Mouse (Mus musculus): ENCODE results near the gene Adcy9.

Gene Adcy9

DNA sequence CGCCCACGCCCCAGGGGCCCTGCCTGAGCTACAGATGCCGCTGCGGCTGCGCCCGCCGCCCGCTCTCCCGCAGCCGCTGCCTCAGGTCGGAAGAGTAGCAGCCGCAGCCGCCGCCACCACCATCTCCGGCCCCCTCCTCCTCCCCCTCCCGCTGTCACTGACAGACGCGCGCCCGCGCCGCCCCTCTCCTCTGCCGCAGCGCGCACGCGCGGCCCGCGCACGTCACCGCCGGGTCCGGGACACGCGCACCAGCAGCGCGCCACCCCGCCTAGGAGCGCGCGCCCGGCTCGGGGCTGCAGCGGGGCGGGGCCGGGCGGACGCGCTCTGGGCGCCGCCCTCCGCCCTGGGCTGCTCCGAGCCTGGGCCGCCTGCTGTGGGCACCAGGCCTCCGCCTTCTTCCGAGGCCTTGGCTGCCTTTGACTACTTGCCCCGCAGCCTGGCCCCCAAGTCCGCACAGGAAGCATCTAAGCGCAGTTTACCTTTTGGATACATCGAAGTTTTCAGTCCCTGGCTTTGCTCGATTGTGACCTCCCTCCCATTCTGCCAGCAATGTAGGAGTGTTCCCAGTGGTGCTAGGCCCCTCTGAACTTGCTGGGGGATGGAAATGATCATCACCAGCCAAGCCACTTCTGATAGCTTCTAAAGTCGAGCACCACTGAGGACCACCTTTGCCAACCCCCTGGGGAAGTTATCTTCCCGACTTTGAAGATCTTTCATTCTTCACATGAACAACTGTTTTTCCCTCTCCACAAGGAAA lies at the start of gene Adcy9:
Gene Adcy9 (minus strand): TSS at position 201 of the 757 bp plus-strand sequence.
- peak; percentile 93 to 96 for DNase-seq

DNA sequence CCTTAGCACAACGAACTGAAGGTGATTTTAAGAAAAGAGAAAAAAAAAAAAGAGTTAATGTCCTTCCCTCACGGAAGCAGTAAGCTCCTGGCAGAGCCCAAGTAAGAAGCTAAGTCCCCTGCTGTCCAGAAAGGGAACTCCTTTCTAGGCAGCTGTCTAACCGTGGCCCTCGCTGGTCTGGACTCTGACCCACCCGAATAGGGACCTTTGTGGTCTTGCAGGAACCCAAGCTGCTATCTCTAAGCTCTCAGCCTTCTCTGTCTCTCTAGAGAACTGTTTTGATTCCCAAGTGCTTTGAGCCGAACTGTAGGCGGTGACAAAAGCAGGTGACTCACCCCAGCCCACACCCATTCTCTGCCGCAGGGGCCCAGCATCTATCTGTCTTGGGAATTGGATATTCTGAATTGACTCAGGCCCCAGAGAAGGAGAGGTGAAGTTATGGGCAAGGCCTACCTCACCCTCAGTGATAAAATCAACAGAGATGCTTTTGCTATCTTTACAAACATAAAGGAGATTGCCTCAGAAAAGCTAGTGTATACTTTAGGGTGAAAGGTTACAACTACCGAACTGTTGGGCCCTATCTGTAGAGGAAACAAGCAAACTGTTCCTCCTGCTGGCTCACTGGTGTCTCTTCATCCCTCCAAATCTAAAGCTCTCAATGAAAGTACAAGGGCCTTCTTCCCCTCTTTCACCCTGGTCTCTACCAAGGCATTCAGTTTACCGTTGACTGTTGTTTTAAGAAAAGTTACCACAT lies 49.5 kb upstream of the Adcy9 start:
- DNase-seq = no peak

DNA sequence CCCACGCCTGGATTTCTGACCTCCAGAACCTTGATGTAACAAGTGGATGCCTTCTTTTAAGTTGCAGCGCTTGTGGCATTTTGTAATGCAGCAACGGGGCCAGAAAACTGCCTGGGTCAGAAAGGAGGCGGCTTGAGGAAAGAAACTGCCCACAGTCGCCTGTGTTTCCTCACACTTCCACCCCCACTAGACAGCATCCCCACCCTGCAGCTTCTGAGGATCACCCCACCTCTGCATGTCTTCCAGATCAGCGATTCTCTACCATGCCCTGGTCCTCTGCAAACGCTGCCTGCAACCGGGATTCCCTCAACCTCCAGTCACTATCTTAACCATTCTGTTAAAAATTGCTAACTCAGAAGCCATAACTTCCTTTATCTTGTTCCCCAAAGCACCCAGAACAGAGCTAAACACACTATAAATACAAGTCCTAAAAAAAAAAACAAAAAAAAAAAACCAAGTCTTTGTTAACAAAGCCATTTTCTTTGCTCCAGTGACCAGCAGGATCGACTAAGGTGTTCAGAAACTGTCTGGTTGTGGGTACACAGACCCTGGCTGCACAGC lies 44.3 kb upstream of the Adcy9 start:
- no peak for DNase-seq

DNA sequence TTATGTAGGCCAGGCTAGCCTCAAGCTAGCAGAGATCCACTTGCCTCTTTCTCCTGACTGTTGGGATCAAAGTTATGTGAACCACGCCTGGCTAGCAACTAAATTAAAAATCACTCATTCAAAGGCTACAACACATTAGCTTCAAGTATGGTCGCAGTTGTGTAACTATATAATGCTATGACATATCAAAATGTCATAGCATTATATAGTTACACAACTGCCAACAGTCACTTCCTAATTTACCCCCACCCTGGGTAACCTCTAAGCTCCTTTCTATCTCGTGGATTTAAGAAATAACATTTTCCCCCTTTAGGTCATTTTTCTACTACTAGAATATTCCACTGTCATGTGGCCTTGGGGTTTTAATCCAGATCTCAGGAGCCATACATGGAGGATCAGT lies 37.6 kb upstream of the Adcy9 start:
- no peak for DNase-seq

DNA sequence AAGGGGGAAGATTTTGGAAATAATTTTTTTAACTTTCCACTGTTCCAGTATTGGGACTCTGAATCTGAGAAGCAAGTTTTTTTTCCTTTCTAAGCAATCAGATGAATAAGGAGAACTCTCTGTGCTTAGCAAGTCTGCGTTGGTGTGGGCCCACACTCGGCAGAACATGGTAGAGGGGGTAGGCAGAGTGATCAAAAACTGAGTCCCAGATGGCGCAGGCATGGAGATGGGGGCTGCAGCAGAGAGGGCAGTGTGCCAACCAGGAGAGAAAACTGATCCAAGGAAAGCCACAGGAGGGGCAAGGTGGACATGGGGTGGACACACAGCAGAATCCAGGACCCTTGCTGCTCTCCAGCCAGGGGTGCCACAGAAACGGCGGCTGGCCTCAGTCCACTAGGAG lies 36.1 kb upstream of the Adcy9 start:
- no peak for DNase-seq

DNA sequence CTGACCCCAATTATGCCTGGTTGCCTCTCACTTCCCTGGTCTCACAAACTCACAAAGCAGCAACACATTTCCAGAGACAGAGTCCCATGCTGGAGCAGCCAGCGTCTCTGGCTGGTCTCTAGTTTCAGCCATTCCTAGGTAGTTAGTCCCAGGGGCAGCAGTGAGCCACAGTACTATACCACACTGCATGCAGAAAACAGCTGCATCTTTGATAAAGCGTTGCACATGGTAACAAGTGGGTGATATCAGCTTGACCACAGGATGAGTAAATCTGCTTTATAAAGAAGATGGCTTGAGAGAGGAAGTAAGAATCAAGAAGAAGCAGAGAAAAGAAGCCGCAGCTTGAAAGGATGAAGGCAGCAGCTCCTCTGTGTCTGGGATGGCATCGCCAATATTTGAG lies 35.4 kb upstream of the Adcy9 start:
- DNase-seq = no peak

DNA sequence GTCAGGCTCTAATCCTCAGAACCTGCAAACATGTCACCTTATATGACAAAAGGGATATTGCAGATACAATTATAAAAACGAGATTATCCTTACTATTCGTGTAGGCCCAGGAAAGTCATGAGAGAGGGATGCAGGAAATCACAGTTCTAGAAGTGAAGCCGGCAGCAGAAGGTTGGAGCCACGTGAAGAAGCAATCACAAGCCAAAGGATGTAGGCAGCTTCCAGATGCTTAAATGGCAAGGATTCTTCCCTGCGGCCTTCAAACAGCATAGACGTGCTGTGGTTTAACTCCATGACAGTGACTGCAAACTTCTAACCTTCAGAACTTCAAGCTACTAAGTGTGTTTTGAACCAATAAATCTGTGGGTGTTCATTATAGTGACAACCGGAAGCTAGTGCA lies 34.3 kb upstream of the Adcy9 start:
- no peak for DNase-seq

DNA sequence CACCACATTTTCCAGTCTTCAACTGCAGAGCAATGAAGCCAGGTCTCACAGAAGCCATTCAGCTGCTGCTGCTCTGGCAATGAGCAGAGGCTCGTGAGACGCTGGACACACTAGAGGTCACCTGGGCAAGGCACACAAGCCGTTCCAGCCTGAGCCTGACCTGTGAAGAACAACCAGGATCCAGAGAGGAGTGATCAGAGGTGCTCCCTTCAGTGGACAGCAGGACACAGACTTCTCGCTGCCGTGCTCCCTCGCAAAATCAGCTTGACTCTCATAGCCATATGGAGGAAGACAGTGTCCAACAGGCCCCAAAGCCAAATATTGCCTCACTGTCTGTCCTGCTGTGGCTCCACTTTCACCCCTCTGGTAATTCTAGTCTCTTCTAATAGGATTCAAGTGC lies 29.1 kb upstream of the Adcy9 start:
- DNase-seq = no peak

DNA sequence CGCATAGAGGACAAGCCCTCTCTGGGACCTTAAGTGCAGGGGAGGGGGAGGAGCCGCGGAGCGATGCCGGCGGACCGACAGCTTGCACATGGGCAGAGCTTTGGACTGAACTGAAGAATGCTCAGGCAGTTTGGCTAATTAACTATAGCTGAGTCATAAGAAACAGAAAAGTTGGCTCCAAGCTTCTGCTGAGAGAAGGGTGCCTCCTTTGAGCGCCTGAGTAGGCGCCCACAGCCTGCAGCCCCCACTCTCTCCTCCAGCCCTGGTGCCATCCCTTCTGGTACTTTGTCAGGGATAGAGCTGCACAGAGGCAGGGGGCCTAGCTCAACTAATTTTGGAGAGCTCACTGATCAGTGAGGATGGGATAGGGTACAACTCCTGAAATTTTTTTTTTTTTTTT lies 27.9 kb upstream of the Adcy9 start:
- peak in 1 of 2 experiments; percentile 35 for DNase-seq

DNA sequence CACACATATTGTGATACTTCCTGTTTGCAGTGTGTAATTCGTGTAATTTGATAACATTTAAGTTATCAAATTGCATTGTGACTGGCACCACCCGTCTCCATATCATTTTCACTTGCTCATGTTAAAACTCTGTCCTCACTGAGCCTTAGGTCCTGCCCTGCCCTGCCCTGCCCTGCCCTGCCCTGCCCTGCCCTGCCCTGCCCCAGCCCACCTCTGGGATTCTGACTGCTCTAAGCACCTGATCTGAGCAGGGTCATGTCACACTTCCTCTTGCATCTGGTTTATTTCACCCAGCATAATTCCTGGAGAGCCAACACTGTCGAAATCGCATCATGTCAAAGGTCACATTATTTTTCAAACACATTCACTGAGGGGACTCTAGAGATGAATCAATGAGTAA lies 26.1 kb upstream of the Adcy9 start:
- no peak for DNase-seq

DNA sequence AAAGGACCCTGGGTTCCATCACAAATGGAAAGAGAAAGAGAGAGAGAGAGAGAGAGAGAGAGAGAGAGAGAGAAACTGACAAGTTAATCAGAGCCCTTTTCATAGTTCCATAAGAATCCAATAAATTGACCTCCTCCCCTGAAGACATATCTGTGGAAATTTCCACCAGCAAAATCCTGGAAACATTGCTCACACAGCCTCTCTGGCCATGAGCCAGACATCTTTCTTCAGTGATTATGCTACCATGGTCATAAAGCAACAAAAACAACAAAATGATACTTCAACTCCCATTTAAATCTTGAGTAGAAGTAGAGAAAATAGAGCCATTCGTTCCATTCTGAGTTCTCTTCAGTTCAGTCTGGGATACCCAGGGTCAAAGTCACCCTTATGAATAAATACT lies 24.1 kb upstream of the Adcy9 start:
- DNase-seq = no peak

DNA sequence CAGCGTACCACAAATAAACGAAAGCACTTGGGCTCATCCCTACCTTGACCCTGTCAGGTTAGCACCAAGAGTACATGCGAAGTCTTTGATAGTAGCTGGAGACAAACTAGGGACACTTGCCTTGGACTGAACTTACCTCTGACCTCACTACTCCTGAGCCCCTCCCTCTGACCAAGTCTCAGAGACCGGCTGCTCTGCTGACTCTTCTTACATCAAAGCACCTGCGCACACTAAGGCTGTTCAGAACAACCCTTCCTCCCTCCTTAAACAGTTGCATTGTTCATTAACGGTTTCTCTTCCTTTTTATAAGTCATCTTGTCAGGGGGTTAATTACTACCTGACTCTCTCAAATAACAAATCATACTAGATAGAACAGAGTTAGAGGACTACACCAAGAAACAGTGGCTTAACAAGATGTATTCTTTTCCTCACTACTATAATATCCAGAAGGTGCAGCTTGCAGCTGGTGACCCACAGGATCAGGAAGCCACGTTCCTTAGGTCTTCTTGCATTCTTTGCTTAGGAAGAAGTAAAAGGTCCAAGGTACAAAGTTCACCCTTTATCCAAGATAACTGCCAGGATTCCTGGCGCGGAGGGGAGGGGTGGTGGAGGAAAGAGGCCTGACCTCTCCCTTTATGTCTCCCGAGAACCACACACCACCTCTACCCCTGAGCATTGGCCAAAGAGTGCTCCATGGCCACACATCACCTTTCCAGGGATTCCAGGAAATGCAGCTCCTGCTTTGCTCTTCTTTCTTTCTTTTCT lies 19.2 kb upstream of the Adcy9 start:
- no peak for DNase-seq

DNA sequence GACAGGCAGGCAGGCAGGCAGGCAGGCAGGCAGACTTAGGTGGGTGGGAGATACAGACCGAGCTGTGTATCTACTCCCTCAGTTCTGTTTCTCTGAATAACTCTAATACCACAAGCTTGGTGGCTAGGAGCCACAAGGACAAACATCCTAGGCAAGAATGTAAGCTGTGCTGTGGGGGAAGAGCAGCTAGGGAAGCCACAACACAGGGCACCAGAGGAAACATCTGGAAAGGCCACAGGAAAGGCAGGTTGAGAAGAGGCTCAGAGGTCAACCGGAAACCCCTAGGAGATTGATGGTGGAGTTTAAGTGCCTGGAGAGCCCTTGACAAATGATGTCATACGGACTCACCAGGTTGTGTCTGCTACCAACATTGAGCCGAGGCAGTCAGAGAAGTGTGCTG lies 16.4 kb upstream of the Adcy9 start:
- DNase-seq = peak in 1 of 2 experiments; percentile 30

DNA sequence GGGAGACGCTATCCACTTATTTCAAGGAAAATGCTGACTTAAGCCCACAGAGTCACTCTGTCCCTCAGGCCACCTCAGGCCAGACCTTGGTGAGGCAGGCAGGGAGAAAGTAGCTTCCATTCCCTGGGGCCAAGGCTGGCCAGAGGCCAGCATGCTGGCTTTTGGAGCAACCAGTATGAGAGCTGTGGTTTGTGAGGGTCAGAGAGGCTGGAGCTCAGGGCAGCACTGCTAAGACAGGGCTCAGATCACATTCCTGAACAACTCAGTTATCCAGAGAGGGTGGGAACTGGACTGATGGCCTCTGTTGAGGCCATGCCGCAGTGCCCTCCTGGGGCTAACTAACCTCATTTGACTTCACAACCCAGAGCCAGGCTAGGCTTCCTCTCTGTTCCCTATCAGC lies 15.1 kb upstream of the Adcy9 start:
- DNase-seq = peak in 1 of 2 experiments; percentile 40

DNA sequence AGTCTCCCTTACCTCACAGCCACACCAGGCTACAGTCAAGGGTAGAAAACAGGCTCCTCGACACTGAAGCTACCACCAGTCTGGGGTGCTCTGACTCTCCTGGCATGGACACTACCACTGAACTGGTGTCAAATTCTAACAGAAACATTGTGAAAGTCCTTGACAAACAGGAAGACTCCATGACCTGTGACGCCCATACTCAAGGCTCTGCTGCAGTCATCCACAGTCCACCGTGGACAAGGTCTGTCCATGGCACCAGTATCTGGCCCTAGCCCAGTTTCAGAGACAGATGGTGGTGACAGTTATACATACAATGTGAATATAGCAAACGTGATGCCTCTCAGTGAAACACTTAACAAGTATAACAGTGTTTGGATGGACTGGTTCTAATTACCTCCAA lies 11.5 kb upstream of the Adcy9 start:
- DNase-seq = no peak

DNA sequence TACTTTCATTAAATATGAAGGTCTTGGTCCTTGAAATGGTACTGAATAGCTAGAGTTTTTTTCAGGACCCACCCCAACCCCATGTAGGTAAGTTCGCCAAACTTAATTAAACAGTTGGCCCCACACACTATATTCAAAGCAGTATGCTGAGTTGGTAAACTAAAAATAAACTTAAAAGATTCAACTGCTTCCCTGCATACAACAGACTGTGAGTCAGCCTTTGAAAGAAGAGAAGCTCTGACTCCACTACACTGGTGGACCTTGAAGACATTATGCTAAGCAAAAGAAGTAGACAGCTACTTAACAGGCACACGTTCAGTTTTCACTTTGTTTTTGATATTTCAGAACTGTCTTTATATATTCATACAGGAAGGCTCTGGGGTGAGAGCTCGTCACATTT lies 10.7 kb upstream of the Adcy9 start:
- no peak for DNase-seq

DNA sequence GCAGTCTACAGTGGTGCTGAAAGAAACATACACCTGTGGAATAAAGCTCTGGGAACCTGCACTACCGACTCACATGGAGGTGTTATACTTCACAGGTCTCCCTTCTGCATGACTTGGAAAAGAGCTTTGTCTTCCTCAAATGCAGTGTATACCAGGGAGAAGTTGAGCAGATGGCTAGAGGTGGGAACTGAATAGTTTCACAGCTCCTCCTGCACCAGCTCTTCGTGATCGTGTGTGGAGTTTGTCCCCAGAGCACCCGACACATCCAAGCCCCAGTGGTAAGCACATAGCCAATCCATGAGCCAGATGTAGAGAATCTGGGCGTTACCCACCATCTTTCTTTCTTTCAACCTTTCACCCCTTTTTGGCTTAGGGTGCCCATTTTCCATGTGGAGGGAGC lies 9.9 kb upstream of the Adcy9 start:
- DNase-seq = no peak

DNA sequence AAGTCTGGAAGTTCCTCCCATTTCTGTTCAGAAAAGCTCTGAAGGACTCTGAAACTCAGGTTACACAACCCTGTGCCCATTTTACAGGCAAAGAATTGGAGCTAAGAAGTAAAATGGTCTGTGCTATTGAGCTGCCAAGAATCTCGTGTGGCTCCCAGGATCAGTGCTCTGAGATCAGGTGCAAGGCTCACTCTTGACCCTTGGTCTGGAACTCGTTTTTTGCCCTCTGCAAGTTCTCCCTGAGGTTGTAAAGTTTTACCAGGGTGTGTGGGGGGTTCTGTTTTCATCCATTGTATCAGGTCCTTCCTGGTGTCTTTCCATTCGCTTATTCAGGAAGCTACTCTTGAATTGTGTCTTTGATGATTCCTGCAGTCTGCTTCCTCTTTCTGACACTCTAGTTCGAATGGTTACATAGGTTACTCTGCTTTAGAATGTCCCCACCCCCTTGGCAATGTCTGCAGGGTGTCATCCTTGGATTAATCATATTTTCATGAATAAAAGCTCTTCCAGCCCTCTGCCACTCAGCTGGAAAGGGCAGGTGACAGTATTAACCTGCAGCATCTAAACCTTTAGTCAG lies 5.4 kb upstream of the Adcy9 start:
- DNase-seq = no peak

DNA sequence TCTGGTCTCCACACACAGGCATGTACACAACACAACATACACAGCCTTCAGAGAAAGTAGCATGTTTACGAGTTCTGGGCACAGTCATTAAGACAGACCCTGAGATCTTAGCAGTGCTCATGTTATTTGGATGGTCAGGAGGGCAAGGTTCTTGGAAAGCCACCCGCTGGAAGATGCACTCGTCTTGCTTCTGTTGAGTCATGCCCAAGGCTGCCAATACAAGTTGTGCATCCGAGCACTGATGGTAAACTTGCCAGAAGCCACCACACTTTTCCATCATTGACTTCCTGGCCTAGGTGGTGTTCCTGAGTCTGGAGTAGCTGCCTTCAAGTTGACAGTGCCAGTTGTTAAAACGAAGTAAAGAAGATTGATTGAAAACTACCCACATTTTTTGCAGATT lies 3.3 kb upstream of the Adcy9 start:
- no peak for DNase-seq

DNA sequence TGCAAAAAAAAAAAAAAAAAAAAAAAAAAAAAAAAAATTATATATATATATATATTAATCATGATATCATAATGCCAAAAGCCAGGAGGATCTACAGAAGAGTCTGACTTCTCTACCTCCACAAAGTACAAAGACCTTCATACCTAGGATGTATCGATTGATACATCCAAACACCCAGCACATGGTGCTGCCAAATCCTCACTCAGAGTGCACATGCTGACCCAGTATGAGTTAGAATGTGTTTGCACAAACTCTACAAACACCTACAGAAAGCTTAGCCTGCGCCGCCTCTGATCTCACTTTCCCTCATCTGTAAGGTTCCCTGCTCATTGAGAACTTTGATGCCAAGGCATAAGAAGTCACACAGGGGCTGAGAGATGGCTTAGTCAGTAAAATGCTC lies 2.7 kb upstream of the Adcy9 start:
- no peak for DNase-seq

DNA sequence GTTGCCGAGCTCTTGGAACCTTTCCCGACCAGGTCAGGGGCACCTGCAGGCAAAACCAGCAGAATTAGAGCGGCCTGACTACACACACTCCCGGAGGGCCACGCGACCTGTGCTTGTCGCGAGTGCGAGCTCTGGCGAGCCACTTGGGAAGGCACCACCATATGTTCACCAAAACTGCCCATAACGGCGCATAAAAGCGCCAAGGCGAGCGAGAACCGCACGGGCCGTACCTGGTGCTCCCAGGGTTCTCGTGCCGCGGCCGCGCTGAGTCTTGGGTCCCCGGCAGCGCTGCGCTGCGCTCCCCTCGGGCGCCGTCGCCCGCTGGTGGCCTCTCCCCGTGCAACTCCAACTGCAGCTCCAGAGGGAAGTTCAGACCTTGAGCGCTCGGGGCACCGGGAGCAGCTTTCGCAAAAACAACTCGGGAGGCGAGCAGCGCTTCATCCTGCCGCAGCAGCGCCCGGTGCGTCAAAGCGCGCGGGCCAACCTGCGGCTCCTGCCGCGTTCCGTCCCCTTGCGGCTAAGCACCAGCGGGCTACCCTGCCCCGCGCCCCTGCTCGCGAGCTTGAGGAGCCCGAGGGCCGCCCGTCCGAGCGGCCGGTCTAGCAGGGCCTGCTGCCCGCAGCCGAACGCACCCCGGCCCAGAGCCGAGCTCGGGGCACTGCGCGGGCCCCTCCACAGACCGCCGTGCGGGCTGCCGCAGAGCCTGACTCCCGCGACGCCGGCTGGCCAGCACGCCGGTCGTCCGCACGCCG lies 576 bp downstream of the Adcy9 start:
- DNase-seq = peak in 1 of 2 experiments; percentile 69

Measured in lung, postnatal 4 days (tissue).